Mouse (Mus musculus) ES-E14 (cell line): ENCODE measurements around the gene Fhit. TPM values are rescaled to one million over a fixed set of nuclear protein-coding genes. Genes with fewer than 3 reads are reported as not detected.

ENCODE experiments used
- DNase-seq: peaks from one replicate; pipeline ENCODE4 v3.0.0-alpha.2; 2013; ENCODE audit warnings: low read depth, low spot score
- H3K27ac ChIP-seq: 2 replicates; pipeline ENCODE4 v1.5.1; 2012; ENCODE audit warnings: low read depth, mild to moderate bottlenecking, low read length, moderate library complexity, mixed read lengths; ENCODE audit not compliant: poor library complexity, insufficient read depth, severe bottlenecking
- H3K36me3 ChIP-seq: 2 replicates; pipeline ENCODE4 v1.6.1; 2012; ENCODE audit warnings: mild to moderate bottlenecking, low read length, moderate library complexity, mixed read lengths; ENCODE audit not compliant: control insufficient read depth, poor library complexity, insufficient read depth, severe bottlenecking
- H3K4me1 ChIP-seq, 2 experiments: fragments of 150-350 bp in 1 of 2; sonication (generic) in 1 of 2; 2 replicates each; pipeline ENCODE4 v1.6.1; 2012; ENCODE audit warnings: low read length in 2 of 2, mild to moderate bottlenecking in 1 of 2, mixed read lengths in 1 of 2; ENCODE audit not compliant: control insufficient read depth in 2 of 2, insufficient read depth in 2 of 2, poor library complexity in 1 of 2
- H3K4me3 ChIP-seq, 2 experiments: fragments of 150-350 bp in 1 of 2; sonication (generic) in 1 of 2; 2 replicates each; pipeline ENCODE4 v1.5.1; 2012; ENCODE audit warnings: low read length in 2 of 2, low read depth in 1 of 2, mild to moderate bottlenecking in 1 of 2, mixed read lengths in 1 of 2; ENCODE audit not compliant: insufficient read depth in 1 of 2, poor library complexity in 1 of 2, severe bottlenecking in 1 of 2
- H3K9ac ChIP-seq: 2 replicates; pipeline ENCODE4 v1.6.1; 2012; ENCODE audit warnings: low read depth, mild to moderate bottlenecking, low read length, mixed read lengths; ENCODE audit not compliant: poor library complexity, insufficient read depth, severe bottlenecking
- H3K9me3 ChIP-seq: fragments of 150-350 bp; sonication (generic); 2 replicates; pipeline ENCODE4 v1.6.1; 2012; ENCODE audit warnings: low read depth, mild to moderate bottlenecking, low read length; ENCODE audit not compliant: control insufficient read depth, insufficient read depth
- CHD2 ChIP-seq: IDR thresholded peaks from 2 replicates; pipeline ENCODE4 v1.6.1; 2014; ENCODE audit warnings: mild to moderate bottlenecking, low read depth, low read length, inconsistent platforms
- HCFC1 ChIP-seq: IDR thresholded peaks from 2 replicates; pipeline ENCODE4 v1.6.1; 2012; ENCODE audit warnings: low read length, inconsistent platforms, borderline replicate concordance; ENCODE audit not compliant: insufficient read depth
- MAFK ChIP-seq: IDR thresholded peaks from 2 replicates; pipeline ENCODE4 v1.6.1; 2014; ENCODE audit warnings: mild to moderate bottlenecking, low read depth, low read length, inconsistent platforms; ENCODE audit not compliant: insufficient read depth
- ZC3H11A ChIP-seq: IDR thresholded peaks from 2 replicates; pipeline ENCODE4 v1.6.1; 2012; ENCODE audit warnings: low read depth, mild to moderate bottlenecking, inconsistent platforms, low read length, borderline replicate concordance
- ZNF384 ChIP-seq: IDR thresholded peaks from 2 replicates; pipeline ENCODE4 v1.6.1; 2012; ENCODE audit warnings: low read depth, low read length, inconsistent platforms
- in situ Hi-C, 2 experiments: fragments of 600-800 bp; cut with MboI; formaldehyde crosslinking; loops; one replicate each; pipeline ENCODE4 v1.15.1; 2025; ENCODE audit warnings: low sequenced_read_pairs in 2 of 2, inconsistent platforms in 1 of 2; ENCODE audit not compliant: unreplicated experiment in 2 of 2
- total RNA-seq: library from RNA; depleted of rRNA; stranded (reverse); fragments of 300-350 nt; gene quantifications from 2 replicates; pipeline ENCODE4 v1.2.3, GENCODE M21; 2012

Fhit gene
- total RNA-seq, 1 experiment: 1.0 TPM

- no peak overlapping the region for H3K27ac ChIP-seq
- in situ Hi-C loops: no loop called here
- H3K4me1 ChIP-seq: no peaks in the 10 kb centered on the region
- TF ChIP-seq ZNF384 (no peak), MAFK (no peak), ZC3H11A (no peak), CHD2 (no peak), HCFC1 (no peak)
- H3K9ac ChIP-seq: no peak overlapping the region
- no peak for DNase-seq
- no peaks in the 10 kb centered on the region for H3K36me3 ChIP-seq
- H3K9me3 ChIP-seq: no peaks in the 10 kb centered on the region
- no peak overlapping the region for H3K4me3 ChIP-seq
Observed at GRCm38 (mm10) chr14:10480681-10481080, 681.2 kb downstream of the Fhit start.

- H3K36me3 ChIP-seq: no peaks in the 10 kb centered on the region
- peaks cover 3 to 9% of the 10 kb centered on the region in 2 experiments; a peak in 1 of 4 replicates for H3K4me1 ChIP-seq
- TF ChIP-seq HCFC1 (no peak), CHD2 (no peak), MAFK (no peak), ZC3H11A (no peak), ZNF384 (no peak)
- H3K4me3 ChIP-seq: no peak overlapping the region
- H3K9me3 ChIP-seq: no peaks in the 10 kb centered on the region
- H3K27ac ChIP-seq: no peak overlapping the region
- in situ Hi-C loops: no loop called here
- DNase-seq: peak; percentile 36
- no peak overlapping the region for H3K9ac ChIP-seq
Observed at GRCm38 (mm10) chr14:10453001-10453861, 708.6 kb downstream of the Fhit start.

GRCm38 (mm10) chr14:10452234-10452633 lies 709.6 kb downstream of the Fhit start:
- H3K4me3 ChIP-seq: no peak overlapping the region
- H3K9me3 ChIP-seq: no peaks in the 10 kb centered on the region
- TF ChIP-seq ZNF384: no peak
- no peak for TF ChIP-seq MAFK
- no peak for TF ChIP-seq ZC3H11A
- no peak for TF ChIP-seq HCFC1
- no peak for TF ChIP-seq CHD2
- peaks cover 3 to 9% of the 10 kb centered on the region in 2 experiments; a peak in 1 of 4 replicates for H3K4me1 ChIP-seq
- no peak overlapping the region for H3K27ac ChIP-seq
- no peak overlapping the region for H3K9ac ChIP-seq
- no peak for DNase-seq
- no peaks in the 10 kb centered on the region for H3K36me3 ChIP-seq
- in situ Hi-C loops: no loop called here

- Histone ChIP-seq H3K9ac (no peak overlapping the region), H3K4me1 (no peaks in the 10 kb centered on the region), H3K4me3 (no peak overlapping the region), H3K27ac (no peak overlapping the region), H3K36me3 (no peaks in the 10 kb centered on the region), H3K9me3 (no peaks in the 10 kb centered on the region)
- in situ Hi-C loops: no loop called here
- no peak for TF ChIP-seq HCFC1
- no peak for TF ChIP-seq ZC3H11A
- no peak for TF ChIP-seq CHD2
- no peak for TF ChIP-seq MAFK
- TF ChIP-seq ZNF384: no peak
- DNase-seq: no peak
Observed at GRCm38 (mm10) chr14:10445360-10445759, 716.5 kb downstream of the Fhit start.
